Mouse (Mus musculus) ES-E14 (cell line): Measurements from ENCODE around the gene Ptprs. TPM values are rescaled to one million over a fixed set of nuclear protein-coding genes. Genes with fewer than 3 reads are reported as not detected.

Experiments used
- DNase-seq: peaks from one replicate; pipeline ENCODE4 v3.0.0-alpha.2; 2013; ENCODE audit warnings: low read depth, low spot score
- H3K27ac ChIP-seq: 2 replicates; pipeline ENCODE4 v1.5.1; 2012; ENCODE audit warnings: low read depth, mild to moderate bottlenecking, low read length, moderate library complexity, mixed read lengths; ENCODE audit not compliant: poor library complexity, insufficient read depth, severe bottlenecking
- H3K36me3 ChIP-seq: 2 replicates; pipeline ENCODE4 v1.6.1; 2012; ENCODE audit warnings: mild to moderate bottlenecking, low read length, moderate library complexity, mixed read lengths; ENCODE audit not compliant: control insufficient read depth, poor library complexity, insufficient read depth, severe bottlenecking
- H3K4me1 ChIP-seq, 2 experiments: fragments of 150-350 bp in 1 of 2; sonication (generic) in 1 of 2; 2 replicates each; pipeline ENCODE4 v1.6.1; 2012; ENCODE audit warnings: low read length in 2 of 2, mild to moderate bottlenecking in 1 of 2, mixed read lengths in 1 of 2; ENCODE audit not compliant: control insufficient read depth in 2 of 2, insufficient read depth in 2 of 2, poor library complexity in 1 of 2
- H3K4me3 ChIP-seq, 2 experiments: fragments of 150-350 bp in 1 of 2; sonication (generic) in 1 of 2; 2 replicates each; pipeline ENCODE4 v1.5.1; 2012; ENCODE audit warnings: low read length in 2 of 2, low read depth in 1 of 2, mild to moderate bottlenecking in 1 of 2, mixed read lengths in 1 of 2; ENCODE audit not compliant: insufficient read depth in 1 of 2, poor library complexity in 1 of 2, severe bottlenecking in 1 of 2
- H3K9ac ChIP-seq: 2 replicates; pipeline ENCODE4 v1.6.1; 2012; ENCODE audit warnings: low read depth, mild to moderate bottlenecking, low read length, mixed read lengths; ENCODE audit not compliant: poor library complexity, insufficient read depth, severe bottlenecking
- H3K9me3 ChIP-seq: fragments of 150-350 bp; sonication (generic); 2 replicates; pipeline ENCODE4 v1.6.1; 2012; ENCODE audit warnings: low read depth, mild to moderate bottlenecking, low read length; ENCODE audit not compliant: control insufficient read depth, insufficient read depth
- CHD2 ChIP-seq: IDR thresholded peaks from 2 replicates; pipeline ENCODE4 v1.6.1; 2014; ENCODE audit warnings: mild to moderate bottlenecking, low read depth, low read length, inconsistent platforms
- HCFC1 ChIP-seq: IDR thresholded peaks from 2 replicates; pipeline ENCODE4 v1.6.1; 2012; ENCODE audit warnings: low read length, inconsistent platforms, borderline replicate concordance; ENCODE audit not compliant: insufficient read depth
- MAFK ChIP-seq: IDR thresholded peaks from 2 replicates; pipeline ENCODE4 v1.6.1; 2014; ENCODE audit warnings: mild to moderate bottlenecking, low read depth, low read length, inconsistent platforms; ENCODE audit not compliant: insufficient read depth
- ZC3H11A ChIP-seq: IDR thresholded peaks from 2 replicates; pipeline ENCODE4 v1.6.1; 2012; ENCODE audit warnings: low read depth, mild to moderate bottlenecking, inconsistent platforms, low read length, borderline replicate concordance
- ZNF384 ChIP-seq: IDR thresholded peaks from 2 replicates; pipeline ENCODE4 v1.6.1; 2012; ENCODE audit warnings: low read depth, low read length, inconsistent platforms
- in situ Hi-C, 2 experiments: fragments of 600-800 bp; cut with MboI; formaldehyde crosslinking; loops; one replicate each; pipeline ENCODE4 v1.15.1; 2025; ENCODE audit warnings: low sequenced_read_pairs in 2 of 2, inconsistent platforms in 1 of 2; ENCODE audit not compliant: unreplicated experiment in 2 of 2
- total RNA-seq: library from RNA; depleted of rRNA; stranded (reverse); fragments of 300-350 nt; gene quantifications from 2 replicates; pipeline ENCODE4 v1.2.3, GENCODE M21; 2012

Ptprs gene
- total RNA-seq, 1 experiment = 128 TPM

- TF ChIP-seq CHD2 (no peak), MAFK (no peak), HCFC1 (no peak), ZNF384 (no peak), ZC3H11A (no peak)
- in situ Hi-C loops = no loop called here
- Histone ChIP-seq H3K9ac (no peak overlapping the region), H3K9me3 (no peaks in the 10 kb centered on the region), H3K4me1 (peaks cover 0 to 5% of the 10 kb centered on the region in 2 experiments; a peak in 1 of 4 replicates), H3K4me3 (no peak overlapping the region), H3K36me3 (peaks cover 13% of the 10 kb centered on the region; the same call in 1 of the 2 replicates), H3K27ac (no peak overlapping the region)
- no peak for DNase-seq
These were observed 69.4 kb downstream of the Ptprs start for GRCm38 (mm10) chr17:56406878-56407277.

GRCm38 (mm10) chr17:56405856-56406840 is 70.1 kb downstream of the Ptprs start:
- Histone ChIP-seq H3K9me3 (no peaks in the 10 kb centered on the region), H3K9ac (no peak overlapping the region), H3K4me3 (no peak overlapping the region), H3K4me1 (peaks cover 0 to 5% of the 10 kb centered on the region in 2 experiments; a peak in 1 of 4 replicates), H3K36me3 (peaks cover 12% of the 10 kb centered on the region; the same call in 1 of the 2 replicates), H3K27ac (no peak overlapping the region)
- TF ChIP-seq ZNF384 (no peak), CHD2 (no peak), MAFK (no peak), HCFC1 (no peak), ZC3H11A (no peak)
- no peak for DNase-seq
- in situ Hi-C loops = no loop called here

GRCm38 (mm10) chr17:56405341-56405740 is 70.9 kb downstream of the Ptprs start:
- in situ Hi-C loops = no loop called here
- no peaks in the 10 kb centered on the region for H3K9me3 ChIP-seq
- no peak overlapping the region for H3K27ac ChIP-seq

GRCm38 (mm10) chr17:56401051-56401521 is 75.2 kb downstream of the Ptprs start:
- H3K36me3 ChIP-seq = peaks cover 40% of the 10 kb centered on the region; the same call in 1 of the 2 replicates

More at GRCm38 (mm10) chr17:56405341-56405740, 70.9 kb downstream of the Ptprs start:
- TF ChIP-seq CHD2 = no peak
- Histone ChIP-seq H3K36me3 (peaks cover 12% of the 10 kb centered on the region; the same call in 1 of the 2 replicates), H3K9ac (no peak overlapping the region), H3K4me3 (no peak overlapping the region), H3K4me1 (peaks cover 0 to 5% of the 10 kb centered on the region in 2 experiments; a peak in 1 of 4 replicates)
- DNase-seq = no peak

More at GRCm38 (mm10) chr17:56401051-56401521, 75.2 kb downstream of the Ptprs start:
- DNase-seq = no peak
- no peak for TF ChIP-seq ZC3H11A
- TF ChIP-seq HCFC1 = no peak
- TF ChIP-seq ZNF384 = no peak
- TF ChIP-seq CHD2 = no peak
- no peak for TF ChIP-seq MAFK
- H3K4me1 ChIP-seq = no peaks in the 10 kb centered on the region
- H3K9ac ChIP-seq = no peak overlapping the region
- H3K4me3 ChIP-seq = no peak overlapping the region
- in situ Hi-C loops = no loop called here
- H3K27ac ChIP-seq = no peak overlapping the region
- H3K9me3 ChIP-seq = no peaks in the 10 kb centered on the region
